Mouse (Mus musculus) gastrocnemius, postnatal 14 days (tissue): ENCODE measurements around the gene Olfr749. TPM values are rescaled to one million over a fixed set of nuclear protein-coding genes. Genes with fewer than 3 reads are reported as not detected.
A peak's percentile ranks its signal among the peaks of the same experiment; 100 is the strongest.
"Not testable (repeated sequence)": the region's sequence is repeated elsewhere in the genome, so short reads cannot be mapped to it uniquely, and the experiment has no call there.

Source experiments
- DNase-seq: peaks from one replicate; pipeline ENCODE4 v3.0.0; 2021; ENCODE audit warnings: mixed read lengths
- intact Hi-C: fragments of 180-260 bp; cut with DNase I; formaldehyde crosslinking; loops from one replicate; pipeline ENCODE4 v1.15.1; 2025; ENCODE audit warnings: low total_unique reads
- long read RNA-seq, 2 experiments: library from polyadenylated mRNA; stranded (forward); transcript quantifications; one replicate each; pipeline ENCODE4 v2.0.0; 2021
- total RNA-seq, 2 experiments: library from RNA; stranded (reverse); gene quantifications; 2 replicates each; pipeline ENCODE4 v1.2.3; 2021

Gene Olfr749
- total RNA-seq: not detected
- long read RNA-seq, experiment 1: 0 reads
- long read RNA-seq, experiment 2: 0 reads

- intact Hi-C loops: no loop called here
- no peak for DNase-seq
These were observed at the start of gene Olfr749 for GRCm38 (mm10) chr14:50744994-50745393. TSS of gene Olfr749 (minus strand) at chr14:50745094.

GRCm38 (mm10) chr14:50788157-50788556, 43.3 kb upstream of the Olfr749 start:
- no peak for DNase-seq
- intact Hi-C loops: no loop called here

GRCm38 (mm10) chr14:50785251-50785637, 40.4 kb upstream of the Olfr749 start, which contains the start of gene Ttc5:
TSS of gene Ttc5 (minus strand) at chr14:50785519.
- intact Hi-C loops: no loop called here
- DNase-seq: peak; percentile 87

GRCm38 (mm10) chr14:50784391-50785250, 39.7 kb upstream of the Olfr749 start:
- intact Hi-C loops: no loop called here
- DNase-seq: no peak

GRCm38 (mm10) chr14:50782166-50782565, 37.3 kb upstream of the Olfr749 start:
- intact Hi-C loops: no loop called here

GRCm38 (mm10) chr14:50771342-50771741, 26.4 kb upstream of the Olfr749 start:
- intact Hi-C loops: no loop called here

More at GRCm38 (mm10) chr14:50782166-50782565, 37.3 kb upstream of the Olfr749 start:
- no peak for DNase-seq

GRCm38 (mm10) chr14:50765736-50766135, 20.8 kb upstream of the Olfr749 start:
- intact Hi-C loops: no loop called here
- DNase-seq: no peak

More at GRCm38 (mm10) chr14:50771342-50771741, 26.4 kb upstream of the Olfr749 start:
- DNase-seq: no peak

- DNase-seq: no peak
- intact Hi-C loops: no loop called here
These were observed 13.7 kb upstream of the Olfr749 start for GRCm38 (mm10) chr14:50758416-50759085.

- DNase-seq: no peak
- intact Hi-C loops: no loop called here
These were observed 3.3 kb downstream of the Olfr749 start for GRCm38 (mm10) chr14:50741584-50741983.

- intact Hi-C loops: no loop called here
- DNase-seq: no peak
These were observed 4.6 kb downstream of the Olfr749 start for GRCm38 (mm10) chr14:50740334-50740733.

- DNase-seq, intact Hi-C loops: not testable (repeated sequence)
These were observed 22.5 kb downstream of the Olfr749 start for GRCm38 (mm10) chr14:50722371-50722770.

GRCm38 (mm10) chr14:50719875-50720274, 25.0 kb downstream of the Olfr749 start:
- DNase-seq, intact Hi-C loops: not testable (repeated sequence)

- intact Hi-C loops: no loop called here
- DNase-seq: no peak
These were observed 37.8 kb downstream of the Olfr749 start, which contains the start of gene Olfr748 for GRCm38 (mm10) chr14:50707073-50707472. TSS of gene Olfr748 (plus strand) at chr14:50707373.

GRCm38 (mm10) chr14:50693106-50693505, 51.8 kb downstream of the Olfr749 start, which contains the start of gene Olfr747:
TSS of gene Olfr747 (minus strand) at chr14:50693206.
- no peak for DNase-seq
- intact Hi-C loops: no loop called here

Other genes starting within 250 kb of the Olfr749 start
- gene Olfr742, start 241.5 kb downstream of the Olfr749 start, total RNA-seq: not detected
- gene Olfr743, start 223.3 kb downstream of the Olfr749 start, total RNA-seq: not detected
- not detected for gene Olfr744, start 130.2 kb downstream of the Olfr749 start, total RNA-seq
- gene Olfr745, start 105.7 kb downstream of the Olfr749 start, total RNA-seq: not detected
- not detected for gene Olfr746, start 98.0 kb downstream of the Olfr749 start, total RNA-seq
- not detected for gene Olfr747, start 51.9 kb downstream of the Olfr749 start, total RNA-seq
- not detected for gene Olfr748, start 37.7 kb downstream of the Olfr749 start, total RNA-seq
- 10 to 100 TPM; 12.0 to 12.3 TPM for gene Ttc5, start 40.4 kb upstream of the Olfr749 start, total RNA-seq
- gene Ccnb1ip1, start 62.6 kb upstream of the Olfr749 start, total RNA-seq: under 1 TPM in 1 of 2 experiments, not detected in 1; 0.72 TPM
- 1 to 10 TPM; 9.3 to 10.0 TPM for gene Parp2, start 62.7 kb upstream of the Olfr749 start, total RNA-seq
- gene Tep1, start 125.5 kb upstream of the Olfr749 start, total RNA-seq: 10 to 100 TPM in 1 of 2 experiments, 1 to 10 TPM in 1; 9.4 to 10.3 TPM
- gene Klhl33, start 152.4 kb upstream of the Olfr749 start, total RNA-seq: 100 to 1,000 TPM; 101 to 192 TPM
- gene Osgep, start 179.8 kb upstream of the Olfr749 start, total RNA-seq: 10 to 100 TPM; 40.0 to 42.1 TPM
- gene Apex1, start 179.9 kb upstream of the Olfr749 start, total RNA-seq: 10 to 100 TPM; 32.7 to 33.4 TPM
- 10 to 100 TPM; 12.6 to 16.4 TPM for gene Pip4p1, start 185.8 kb upstream of the Olfr749 start, total RNA-seq
- gene Pnp, start 186.0 kb upstream of the Olfr749 start, total RNA-seq: 1 to 10 TPM; 4.6 to 6.8 TPM
- gene Gm49342, start 199.4 kb upstream of the Olfr749 start, total RNA-seq: 1 to 10 TPM; 4.6 to 6.6 TPM
- gene Pnp2, start 210.9 kb upstream of the Olfr749 start, total RNA-seq: under 1 TPM; 0.29 to 0.49 TPM